Mouse (Mus musculus): ENCODE measurements around the gene Adgrg1.
A peak's percentile ranks its signal among the peaks of the same experiment; 100 is the strongest.
"Not testable (repeated sequence)": the region's sequence is repeated elsewhere in the genome, so short reads cannot be mapped to it uniquely, and the experiment has no call there.

The Adgrg1 gene

GRCm38 (mm10) chr8:94996899-94997856 lies 22.6 kb downstream of the Adgrg1 start:
- no peak for DNase-seq

- DNase-seq, result no peak
Measured at GRCm38 (mm10) chr8:94997857-94998243, 23.3 kb downstream of the Adgrg1 start.

GRCm38 (mm10) chr8:94998431-94998830 lies 23.9 kb downstream of the Adgrg1 start:
- DNase-seq, result no peak

- DNase-seq, result no peak
Measured at GRCm38 (mm10) chr8:94999004-94999403, 24.5 kb downstream of the Adgrg1 start.

GRCm38 (mm10) chr8:94999956-95000355 lies 25.4 kb downstream of the Adgrg1 start:
- DNase-seq, result no peak

GRCm38 (mm10) chr8:95000684-95001083 lies 26.1 kb downstream of the Adgrg1 start:
- DNase-seq, result no peak

- no peak for DNase-seq
Measured at GRCm38 (mm10) chr8:95001165-95001564, 26.6 kb downstream of the Adgrg1 start.

GRCm38 (mm10) chr8:95001655-95002054 lies 27.1 kb downstream of the Adgrg1 start:
- DNase-seq, result peak; percentile 63 to 78

- DNase-seq, result peak; percentile 16 to 23
Measured at GRCm38 (mm10) chr8:95002089-95002655, 27.6 kb downstream of the Adgrg1 start.

GRCm38 (mm10) chr8:95012442-95012919 lies 37.9 kb downstream of the Adgrg1 start:
- no peak for DNase-seq

GRCm38 (mm10) chr8:95015866-95016265 lies 41.3 kb downstream of the Adgrg1 start:
- DNase-seq, result no peak

- no peak for DNase-seq
Measured at GRCm38 (mm10) chr8:95016684-95017083, 42.1 kb downstream of the Adgrg1 start.

- DNase-seq, result no peak
Measured at GRCm38 (mm10) chr8:95017451-95017850, 42.9 kb downstream of the Adgrg1 start, which contains the start of gene Adgrg3. Adgrg3 (plus strand) TSS chr8:95017692.

GRCm38 (mm10) chr8:95017969-95018635 lies 43.6 kb downstream of the Adgrg1 start:
- no peak for DNase-seq

GRCm38 (mm10) chr8:95020293-95020777 lies 45.8 kb downstream of the Adgrg1 start:
- DNase-seq, result no peak

GRCm38 (mm10) chr8:95020821-95021220 lies 46.3 kb downstream of the Adgrg1 start:
- no peak for DNase-seq

GRCm38 (mm10) chr8:95023201-95023600 lies 48.6 kb downstream of the Adgrg1 start:
- DNase-seq, result no peak

- DNase-seq, result no peak
Measured at GRCm38 (mm10) chr8:95024387-95024786, 49.8 kb downstream of the Adgrg1 start.

GRCm38 (mm10) chr8:95025421-95025820 lies 50.9 kb downstream of the Adgrg1 start:
- DNase-seq, result no peak

- DNase-seq, result not testable (repeated sequence)
Measured at GRCm38 (mm10) chr8:95028391-95028790, 53.8 kb downstream of the Adgrg1 start.

GRCm38 (mm10) chr8:95037106-95037925 lies 62.8 kb downstream of the Adgrg1 start:
- DNase-seq, result no peak
